Mouse (Mus musculus) myocyte (in vitro differentiated cells): ENCODE measurements around the gene Focad.

Source experiments
- CEBPB ChIP-seq: IDR thresholded peaks from 2 replicates; pipeline ENCODE4 v1.6.1; 2011; ENCODE audit warnings: mild to moderate bottlenecking, moderate library complexity; ENCODE audit not compliant: poor library complexity, insufficient read depth, severe bottlenecking
- E2F4 ChIP-seq: IDR thresholded peaks from one replicate; pipeline ENCODE4 v1.6.1; 2011; ENCODE audit warnings: mild to moderate bottlenecking, control low read depth, moderate library complexity; ENCODE audit not compliant: insufficient read depth
- MAX ChIP-seq: IDR thresholded peaks from one replicate; pipeline ENCODE4 v1.6.1; 2011; ENCODE audit warnings: low read depth, mild to moderate bottlenecking, control low read depth
- MYOG ChIP-seq, 3 experiments: IDR thresholded peaks; one replicate each; pipeline ENCODE4 v1.6.1; 2011; ENCODE audit warnings: control low read depth in 2 of 3, low read depth in 2 of 3, mild to moderate bottlenecking in 2 of 3; ENCODE audit not compliant: insufficient read length in 2 of 3, control insufficient read depth in 1 of 3, insufficient read depth in 1 of 3
- POLR2A ChIP-seq: IDR thresholded peaks from one replicate; pipeline ENCODE4 v1.6.1; 2011; ENCODE audit warnings: low read depth, mild to moderate bottlenecking, control low read depth, moderate library complexity; ENCODE audit not compliant: insufficient read length
- POLR2AphosphoS2 ChIP-seq: IDR thresholded peaks from one replicate; pipeline ENCODE4 v1.6.1; 2011; ENCODE audit warnings: low read depth, control low read depth; ENCODE audit not compliant: insufficient read length
- SRF ChIP-seq: IDR thresholded peaks from one replicate; pipeline ENCODE4 v1.6.1; 2011; ENCODE audit warnings: low read depth; ENCODE audit not compliant: control insufficient read depth, insufficient read length
- TCF12 ChIP-seq: IDR thresholded peaks from one replicate; pipeline ENCODE4 v1.6.1; 2011; ENCODE audit warnings: mild to moderate bottlenecking, control low read depth; ENCODE audit not compliant: poor library complexity, insufficient read depth, severe bottlenecking
- USF1 ChIP-seq: IDR thresholded peaks from one replicate; pipeline ENCODE4 v1.6.1; 2011; ENCODE audit warnings: low read depth, mild to moderate bottlenecking, control low read depth, moderate library complexity

GRCm38 (mm10) chr4:88159256-88159655 lies 64.8 kb downstream of the Focad start:
- TF ChIP-seq TCF12 (no peak), POLR2A (no peak), POLR2AphosphoS2 (no peak), E2F4 (no peak), MYOG (IDR thresholded peaks at IDR 0.05; ENCODE audit: control insufficient read depth in 1 of 3, insufficient read depth in 1 of 3, insufficient read length in 2 of 3, low read depth in 2 of 3) (no peak), MAX (no peak), USF1 (no peak), SRF (no peak), CEBPB (no peak)
